Mouse (Mus musculus): ENCODE measurements around the gene Arfgef2. TPM values are rescaled to one million over a fixed set of nuclear protein-coding genes. Genes with fewer than 3 reads are reported as not detected.

Gene Arfgef2
- 10 to 100 TPM; 22.4 to 24.8 TPM for total RNA-seq (2021)
- long read RNA-seq, experiment 1, full-length matches to known transcripts = 3 of 9 reads
- long read RNA-seq, experiment 1, partial matches to known transcripts = 2 of 9 reads
- long read RNA-seq, experiment 1, other reads (novel, unspliced or antisense) = 4 of 9 reads
- long read RNA-seq, experiment 2, full-length matches to known transcripts = 4 of 13 reads
- long read RNA-seq, experiment 2, partial matches to known transcripts = 2 of 13 reads
- long read RNA-seq, experiment 2, other reads (novel, unspliced or antisense) = 7 of 13 reads

DNA sequence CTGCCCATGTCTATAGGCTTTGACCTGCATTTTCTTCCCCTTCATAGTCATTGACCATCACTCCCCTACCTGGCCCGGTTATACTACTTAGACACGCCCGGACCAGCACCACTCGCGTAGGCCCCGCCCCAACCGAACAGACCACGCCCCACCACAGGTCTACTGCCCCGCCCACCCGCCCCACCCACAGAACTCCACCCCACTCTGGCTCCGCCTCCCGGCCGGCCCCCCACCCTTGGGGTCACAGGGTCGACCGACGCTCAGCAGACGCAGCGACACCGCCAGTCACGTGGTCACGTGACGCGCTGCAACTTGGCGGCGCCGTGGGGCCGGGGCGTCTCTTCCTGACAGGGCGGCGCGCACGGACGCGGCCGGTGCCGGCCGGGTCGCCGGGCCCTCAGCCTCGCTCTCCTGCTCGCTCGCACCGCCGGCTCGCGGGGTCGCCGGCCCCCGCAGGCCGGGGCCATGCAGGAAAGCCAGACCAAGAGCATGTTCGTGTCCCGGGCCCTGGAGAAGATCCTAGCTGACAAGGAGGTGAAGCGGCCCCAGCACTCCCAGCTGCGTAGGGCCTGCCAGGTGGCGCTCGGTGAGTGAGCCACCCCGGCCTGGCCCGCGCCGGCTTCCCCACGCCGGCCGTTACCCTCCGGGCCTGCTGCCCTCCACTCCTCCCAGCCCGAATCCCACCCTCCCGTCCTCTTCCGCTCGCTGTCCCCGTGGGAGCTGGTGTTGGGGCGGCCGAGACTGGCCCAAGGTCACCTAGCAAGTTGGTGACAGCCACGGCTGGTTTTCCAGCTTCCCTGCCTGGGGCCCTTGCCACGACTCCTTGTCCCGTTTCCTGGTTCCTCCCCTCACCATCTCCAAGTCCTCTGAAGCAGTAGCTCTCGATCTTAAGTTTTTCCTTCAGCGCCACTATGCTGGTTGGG, at the start of gene Arfgef2:
TSS of gene Arfgef2 (plus strand) at position 339 of the 923 bp plus-strand sequence.
- peak; percentile 74 to 87 for DNase-seq (ENCODE audit: low spot score in 2 of 2)

DNA sequence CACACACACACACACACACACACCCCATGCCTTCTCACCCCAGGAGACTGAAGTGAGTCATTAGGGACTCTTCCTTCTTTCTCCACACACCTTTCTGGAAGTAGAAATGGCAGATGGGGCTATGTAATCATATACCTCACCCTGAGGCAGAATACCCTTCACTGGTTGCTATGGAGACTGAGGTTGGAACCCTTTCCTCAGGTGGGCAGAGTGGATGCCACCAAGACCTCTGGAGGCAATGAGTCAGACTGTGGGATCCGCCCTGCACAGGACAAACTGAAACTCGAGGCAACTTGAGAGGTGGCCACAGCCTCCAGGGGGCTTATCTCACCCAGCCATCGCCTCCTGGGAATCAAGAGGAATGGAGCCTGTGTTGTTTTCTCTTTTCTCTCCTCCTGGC, 47.4 kb upstream of the Arfgef2 start:
- no peak for DNase-seq (ENCODE audit: low spot score in 2 of 2)

DNA sequence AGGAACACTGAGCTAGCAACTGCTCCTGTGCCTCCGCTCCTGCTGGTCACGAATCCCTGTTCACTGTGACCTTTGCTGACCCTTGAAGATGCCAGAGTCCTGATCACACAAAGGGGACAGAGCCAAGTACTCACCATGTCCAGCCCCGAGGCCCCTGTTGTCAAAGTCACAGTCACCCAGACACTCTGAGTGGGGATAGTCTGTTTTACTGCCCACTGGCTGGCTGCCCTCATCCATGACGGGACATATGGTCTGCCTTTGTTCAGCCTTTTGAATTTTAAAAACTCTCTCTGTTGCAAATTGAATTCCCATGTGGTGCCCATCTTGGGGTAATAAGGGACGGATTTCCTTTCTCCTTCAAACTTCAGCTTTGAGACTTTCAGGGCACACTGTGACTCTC, 41.3 kb upstream of the Arfgef2 start:
- DNase-seq (ENCODE audit: low spot score in 2 of 2) = no peak

- DNase-seq (ENCODE audit: low spot score in 2 of 2) = no peak
These were observed 37.8 kb upstream of the Arfgef2 start for GRCm38 (mm10) chr2:166767591-166767990.

- no peak for DNase-seq (ENCODE audit: low spot score in 2 of 2)
These were observed 34.0 kb upstream of the Arfgef2 start for GRCm38 (mm10) chr2:166771396-166771795.

DNA sequence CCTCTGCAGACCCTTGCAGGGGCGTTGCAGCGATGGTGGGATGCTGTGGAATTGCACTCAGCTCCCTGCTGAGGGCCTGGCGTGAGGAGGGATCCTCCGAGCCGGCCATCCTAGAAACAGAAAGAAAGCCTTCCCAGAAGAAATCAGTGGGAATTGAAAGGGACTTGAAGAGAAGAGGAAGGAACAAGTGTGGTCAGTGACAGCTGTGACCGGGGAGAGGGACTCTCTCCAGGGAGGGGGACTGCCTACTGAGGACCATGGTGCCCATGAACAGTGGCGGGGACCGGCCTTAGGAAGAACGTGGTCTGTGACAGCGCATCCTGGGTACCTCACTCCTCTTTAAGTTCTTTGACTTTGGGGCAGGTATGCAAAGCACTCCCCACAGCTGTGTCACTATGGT, 31.8 kb upstream of the Arfgef2 start:
- no peak for DNase-seq (ENCODE audit: low spot score in 2 of 2)

DNA sequence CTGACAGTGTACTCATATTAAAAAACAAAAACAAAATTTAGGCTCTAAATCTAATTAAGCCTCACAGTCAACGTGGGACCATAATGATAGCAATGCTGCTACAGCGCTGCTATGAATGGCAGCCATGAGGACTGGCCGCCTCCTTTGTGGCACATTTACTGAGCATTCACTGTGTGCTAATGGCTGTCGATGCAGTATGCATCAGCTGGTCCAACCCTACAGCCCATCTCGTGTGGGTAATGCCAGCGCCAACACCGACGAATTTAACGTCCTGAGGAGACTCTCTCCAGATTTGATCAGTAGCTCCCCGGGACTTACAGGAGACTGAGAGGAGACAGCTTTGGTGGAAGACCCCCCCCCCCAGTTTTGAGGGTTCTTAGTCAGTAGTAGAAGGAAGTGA, 31.1 kb upstream of the Arfgef2 start:
- no peak for DNase-seq (ENCODE audit: low spot score in 2 of 2)

GRCm38 (mm10) chr2:166775357-166775893, 30.0 kb upstream of the Arfgef2 start:
- no peak for DNase-seq (ENCODE audit: low spot score in 2 of 2)

- no peak for DNase-seq (ENCODE audit: low spot score in 2 of 2)
These were observed 29.1 kb upstream of the Arfgef2 start for GRCm38 (mm10) chr2:166776272-166776671.

- no peak for DNase-seq (ENCODE audit: low spot score in 2 of 2)
These were observed 25.4 kb upstream of the Arfgef2 start for GRCm38 (mm10) chr2:166779956-166780355.

GRCm38 (mm10) chr2:166780980-166781578, 24.3 kb upstream of the Arfgef2 start:
- peak; percentile 51 to 63 for DNase-seq (ENCODE audit: low spot score in 2 of 2)

- no peak for DNase-seq (ENCODE audit: low spot score in 2 of 2)
These were observed 21.0 kb upstream of the Arfgef2 start for GRCm38 (mm10) chr2:166784376-166784775.

GRCm38 (mm10) chr2:166786353-166787004, 18.9 kb upstream of the Arfgef2 start:
- DNase-seq (ENCODE audit: low spot score in 2 of 2) = peak; percentile 52 to 81

- DNase-seq (ENCODE audit: low spot score in 2 of 2) = no peak
These were observed 13.7 kb upstream of the Arfgef2 start for GRCm38 (mm10) chr2:166791738-166792137.

DNA sequence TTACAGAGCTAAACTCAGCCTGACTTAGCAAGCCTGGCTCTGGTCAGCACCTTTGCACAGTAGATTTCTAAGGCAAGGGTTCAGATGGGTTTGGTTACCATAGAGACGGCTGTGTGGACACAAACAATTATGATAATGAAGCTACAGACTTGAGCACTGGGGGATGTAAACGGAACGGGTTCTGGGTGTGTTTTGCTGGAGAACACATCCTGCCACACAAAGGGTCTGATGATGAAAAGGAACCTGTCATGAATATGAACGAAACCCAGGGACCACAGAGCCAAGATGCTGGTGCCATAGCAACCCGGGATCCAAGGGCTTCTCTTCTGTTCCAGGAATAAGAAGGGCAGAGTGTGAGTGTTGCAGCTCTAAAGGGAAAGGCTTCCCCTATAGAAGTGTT, 13.0 kb upstream of the Arfgef2 start, which contains the start of gene Trp53rkb:
TSS of gene Trp53rkb (plus strand) at position 177 of the 400 bp plus-strand sequence.
- no peak for DNase-seq (ENCODE audit: low spot score in 2 of 2)

GRCm38 (mm10) chr2:166793542-166794214, 11.7 kb upstream of the Arfgef2 start:
- DNase-seq (ENCODE audit: low spot score in 2 of 2) = peak; percentile 66 to 85

GRCm38 (mm10) chr2:166799615-166800472, 5.5 kb upstream of the Arfgef2 start:
- no peak for DNase-seq (ENCODE audit: low spot score in 2 of 2)

GRCm38 (mm10) chr2:166800473-166800857, 4.9 kb upstream of the Arfgef2 start:
- DNase-seq (ENCODE audit: low spot score in 2 of 2) = no peak

DNA sequence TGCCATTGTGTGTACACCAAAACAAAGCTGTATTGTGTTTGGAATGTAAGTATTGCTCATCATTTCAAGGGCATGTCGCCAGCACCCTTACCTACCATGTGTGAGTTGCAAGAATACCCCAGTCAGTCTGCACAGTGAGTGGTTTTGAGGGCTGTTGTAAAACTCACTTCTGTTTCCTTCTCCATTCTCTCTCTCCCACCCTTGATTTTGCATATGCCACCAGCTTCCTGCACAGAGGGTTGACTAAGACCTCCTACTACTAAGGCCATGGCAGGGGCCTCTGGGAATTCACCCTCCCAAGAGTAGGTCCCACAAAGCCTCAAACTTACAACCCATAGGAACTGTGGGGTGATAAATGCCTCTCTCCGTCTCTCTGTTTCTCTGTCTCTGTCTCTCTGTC, 4.0 kb upstream of the Arfgef2 start:
- DNase-seq (ENCODE audit: low spot score in 2 of 2) = no peak
